Mouse (Mus musculus) mesoderm, embryonic 11.5 days (tissue): ENCODE measurements around the gene Stx5a.

Source experiments
- DNase-seq: peaks from one replicate; pipeline ENCODE4 v3.0.0-alpha.2; 2012; ENCODE audit warnings: low read depth, low spot score

The Stx5a gene

GRCm38 (mm10) chr19:8741243-8741869, at the start of gene Stx5a:
Stx5a (plus strand) TSS chr19:8741413.
- DNase-seq, result peak; percentile 98

- DNase-seq, result no peak
These were observed 49.2 kb upstream of the Stx5a start for GRCm38 (mm10) chr19:8691871-8692539.

- DNase-seq, result no peak
These were observed 48.5 kb upstream of the Stx5a start for GRCm38 (mm10) chr19:8692740-8693139.

GRCm38 (mm10) chr19:8695330-8695729, 45.9 kb upstream of the Stx5a start:
- DNase-seq, result no peak

- DNase-seq, result no peak
These were observed 41.6 kb upstream of the Stx5a start for GRCm38 (mm10) chr19:8699652-8700051.

- DNase-seq, result no peak
These were observed 38.8 kb upstream of the Stx5a start for GRCm38 (mm10) chr19:8702458-8702857.

GRCm38 (mm10) chr19:8703571-8703970, 37.6 kb upstream of the Stx5a start:
- no peak for DNase-seq

- no peak for DNase-seq
These were observed 36.0 kb upstream of the Stx5a start for GRCm38 (mm10) chr19:8705026-8705708.

GRCm38 (mm10) chr19:8706132-8706667, 35.0 kb upstream of the Stx5a start:
- no peak for DNase-seq

GRCm38 (mm10) chr19:8706930-8707329, 34.3 kb upstream of the Stx5a start:
- no peak for DNase-seq

- DNase-seq, result no peak
These were observed 32.3 kb upstream of the Stx5a start for GRCm38 (mm10) chr19:8708954-8709353.

GRCm38 (mm10) chr19:8710057-8710456, 31.2 kb upstream of the Stx5a start:
- no peak for DNase-seq

- DNase-seq, result no peak
These were observed 29.7 kb upstream of the Stx5a start for GRCm38 (mm10) chr19:8711506-8711905.

GRCm38 (mm10) chr19:8711949-8712869, 29.0 kb upstream of the Stx5a start:
- no peak for DNase-seq

GRCm38 (mm10) chr19:8712870-8713305, 28.3 kb upstream of the Stx5a start:
- peak; percentile 93 for DNase-seq

- DNase-seq, result peak; percentile 91
These were observed 27.8 kb upstream of the Stx5a start for GRCm38 (mm10) chr19:8713306-8713996.

GRCm38 (mm10) chr19:8713997-8714652, 27.1 kb upstream of the Stx5a start:
- no peak for DNase-seq

- no peak for DNase-seq
These were observed 26.3 kb upstream of the Stx5a start for GRCm38 (mm10) chr19:8714653-8715481.
